Mouse (Mus musculus): ENCODE data around the gene Ppp4r1.

The Ppp4r1 gene

GRCm38 (mm10) chr17:65771951-65772934 lies 10.1 kb upstream of the Ppp4r1 start, which contains the start of gene Rab31:
Rab31 (minus strand) TSS chr17:65772752.
- peak; percentile 88 for DNase-seq (ENCODE audit: low spot score)

DNA sequence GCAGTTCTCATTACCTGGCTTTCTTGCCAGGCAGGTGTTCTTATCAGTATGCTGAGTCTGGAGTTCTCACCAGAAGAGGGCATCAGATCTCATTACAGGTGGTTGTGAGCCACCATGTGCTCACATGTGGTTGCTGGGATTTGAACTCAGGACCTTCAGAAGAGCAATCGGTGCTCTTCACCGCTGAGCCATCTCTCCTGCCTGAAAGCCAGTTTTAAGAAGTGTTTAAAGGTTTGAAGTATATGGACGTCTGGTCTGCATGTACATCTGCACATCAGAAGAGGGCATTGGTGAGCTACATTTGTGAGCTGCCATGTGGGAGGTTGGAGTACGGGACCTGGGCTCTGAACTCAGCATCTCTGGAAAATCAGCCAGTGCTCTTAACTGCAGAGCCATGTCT lies 8.8 kb upstream of the Ppp4r1 start:
- no peak for DNase-seq (ENCODE audit: low spot score)

DNA sequence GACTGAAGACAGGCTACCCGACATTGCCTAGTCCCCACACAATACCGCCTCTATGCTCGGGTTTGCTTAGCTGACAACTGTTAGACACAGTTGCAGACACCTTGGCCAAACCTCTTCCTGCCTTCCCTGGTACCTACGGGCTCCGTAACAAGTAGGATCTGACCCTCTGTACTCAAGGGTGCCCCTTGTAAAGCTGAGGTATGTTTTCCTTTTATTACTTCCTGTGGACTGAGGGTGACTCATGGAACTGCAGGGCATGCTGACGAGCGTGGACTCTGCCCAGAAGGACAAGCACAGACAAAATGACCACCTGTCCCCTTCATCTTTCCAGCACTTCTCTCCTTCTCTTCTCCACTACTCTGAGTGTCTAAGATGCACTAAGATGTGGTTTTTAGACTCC lies 7.9 kb upstream of the Ppp4r1 start:
- DNase-seq (ENCODE audit: low spot score), result no peak

DNA sequence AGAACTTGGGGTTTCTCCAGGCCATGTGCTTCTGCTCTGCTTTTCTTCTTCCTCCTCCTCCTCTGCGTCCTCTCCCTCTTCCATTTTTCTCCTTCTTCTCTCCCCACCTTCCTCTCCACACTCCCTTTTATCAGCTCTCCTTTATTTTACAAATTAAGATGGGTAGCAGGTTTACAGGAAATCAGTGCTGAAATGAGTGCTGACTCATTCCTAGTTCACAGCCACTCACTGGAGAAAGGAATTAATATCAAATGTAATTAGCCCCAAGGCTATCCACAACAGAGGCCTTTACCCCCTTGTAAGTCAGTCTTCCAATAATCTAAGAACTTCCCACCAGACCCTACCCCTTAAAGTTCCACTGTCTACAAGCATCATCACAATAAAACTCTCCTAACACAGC lies 6.1 kb upstream of the Ppp4r1 start:
- DNase-seq (ENCODE audit: low spot score), result no peak

- no peak for DNase-seq (ENCODE audit: low spot score)
These were observed 4.9 kb upstream of the Ppp4r1 start for GRCm38 (mm10) chr17:65777461-65777860.

GRCm38 (mm10) chr17:65780970-65781369 lies 1.4 kb upstream of the Ppp4r1 start:
- DNase-seq (ENCODE audit: low spot score), result no peak

DNA sequence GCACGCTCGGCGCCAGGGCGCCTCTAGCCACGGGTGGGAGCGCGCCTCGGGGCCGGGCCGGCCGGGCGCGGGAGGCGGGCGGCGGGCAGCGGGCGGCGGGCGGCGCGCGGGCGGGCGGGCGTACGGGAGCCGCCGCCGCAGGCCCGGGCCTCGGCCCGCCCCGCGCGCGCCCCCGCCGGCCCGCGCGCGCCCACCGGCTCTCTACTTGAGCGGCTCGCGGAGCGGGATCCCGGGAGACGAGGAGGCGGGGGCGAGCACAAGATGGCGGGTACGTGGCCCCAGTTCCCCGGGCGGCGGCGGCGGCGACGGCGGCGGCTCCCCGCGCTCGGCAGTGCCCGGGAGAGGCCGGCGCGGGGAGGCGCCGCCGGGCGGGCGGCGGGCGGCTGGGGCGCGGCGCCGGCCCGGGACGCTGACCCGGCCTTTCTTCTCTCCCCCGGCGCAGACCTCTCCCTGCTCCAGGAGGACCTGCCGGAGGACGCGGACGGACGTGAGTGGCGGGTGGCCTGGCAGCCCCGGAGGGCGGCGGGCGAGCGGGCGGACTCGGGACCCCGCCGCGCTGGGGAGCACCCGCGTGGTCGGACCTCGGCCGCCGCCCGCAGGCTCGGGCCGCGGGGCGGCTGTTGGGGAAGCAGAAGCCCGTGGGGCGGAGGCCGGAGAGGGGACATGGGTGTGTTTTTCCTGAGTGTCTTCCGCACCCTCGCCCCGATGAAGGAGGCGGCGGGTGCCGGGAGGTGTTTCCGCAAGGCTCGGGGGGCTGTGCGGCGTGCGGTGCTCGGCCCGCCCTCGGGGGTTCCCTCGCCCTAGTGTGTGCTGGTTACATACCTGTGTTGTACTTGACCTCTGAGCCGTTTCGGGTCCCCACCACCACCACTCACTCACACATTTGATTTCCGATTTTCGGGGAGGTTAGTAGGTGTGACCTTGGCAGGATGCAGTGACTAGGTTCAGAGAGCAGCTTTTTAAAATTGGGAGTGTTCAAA lies 1.1 kb downstream of the Ppp4r1 start:
- peak; percentile 85 for DNase-seq (ENCODE audit: low spot score)

DNA sequence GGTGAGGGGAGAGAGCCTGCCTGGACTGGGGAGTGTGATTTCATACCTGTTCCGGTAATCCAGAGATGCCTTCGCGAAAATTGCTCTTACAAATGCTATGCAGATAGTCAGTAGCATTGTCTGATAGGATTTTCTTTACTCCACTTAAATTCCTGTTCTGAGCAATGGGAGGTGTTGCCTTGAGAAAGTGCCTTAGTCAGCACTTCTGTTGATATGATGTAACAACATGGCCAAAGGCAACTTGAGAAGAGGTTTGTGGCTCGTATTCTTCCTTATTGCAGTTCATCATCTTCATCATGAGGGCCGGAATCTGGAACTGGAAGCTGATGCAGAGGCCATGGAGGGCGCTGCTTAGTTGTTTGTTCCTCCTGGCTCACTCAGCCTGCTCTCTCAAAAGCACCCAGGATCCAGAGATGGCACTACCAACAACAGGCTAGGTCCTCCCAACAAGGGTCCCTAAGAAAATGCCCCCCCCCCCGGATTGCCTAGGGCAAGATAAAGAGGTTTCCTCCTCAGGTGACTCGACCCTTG lies 2.3 kb downstream of the Ppp4r1 start:
- no peak for DNase-seq (ENCODE audit: low spot score)

- DNase-seq (ENCODE audit: low spot score), result no peak
These were observed 3.3 kb downstream of the Ppp4r1 start for GRCm38 (mm10) chr17:65785707-65786106.

DNA sequence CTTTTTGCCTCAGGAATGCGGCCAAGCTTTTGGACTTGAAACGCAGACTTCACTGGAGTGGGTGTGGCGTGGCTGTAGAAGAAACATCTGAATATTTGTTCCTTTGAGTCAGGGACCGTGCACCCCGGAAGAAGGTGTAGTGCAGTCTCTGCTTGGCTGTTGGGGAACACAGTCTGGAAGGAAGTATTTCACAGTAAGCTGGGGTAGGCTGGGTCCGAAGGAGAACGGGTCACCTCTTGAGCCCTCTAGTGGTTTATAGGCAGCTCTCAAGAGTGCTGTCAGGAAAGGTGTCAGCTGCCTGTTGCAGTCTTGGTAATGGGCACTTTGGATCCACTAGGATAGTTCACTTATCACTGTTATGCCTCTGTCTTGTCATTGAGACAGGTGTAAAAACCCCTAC lies 3.9 kb downstream of the Ppp4r1 start:
- no peak for DNase-seq (ENCODE audit: low spot score)

DNA sequence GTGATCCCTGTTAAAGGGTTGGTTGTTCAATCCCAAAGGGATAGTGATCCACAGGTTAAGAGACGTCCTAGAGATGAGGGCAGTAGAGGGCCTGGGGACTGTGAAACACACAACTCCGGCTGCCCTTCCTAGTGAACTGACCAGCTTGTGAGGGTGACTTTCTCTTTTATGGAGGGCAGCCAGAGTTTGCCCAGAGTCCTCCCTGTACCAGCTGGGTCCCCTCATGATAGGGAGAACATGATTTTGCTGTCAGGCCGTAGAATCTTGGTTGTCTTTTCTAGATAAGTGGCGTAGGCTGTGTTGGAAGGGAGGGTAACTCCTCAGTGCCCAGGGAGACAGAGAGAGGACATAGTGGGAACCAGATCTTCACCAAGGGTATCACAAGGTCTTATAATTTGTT lies 4.9 kb downstream of the Ppp4r1 start:
- no peak for DNase-seq (ENCODE audit: low spot score)

DNA sequence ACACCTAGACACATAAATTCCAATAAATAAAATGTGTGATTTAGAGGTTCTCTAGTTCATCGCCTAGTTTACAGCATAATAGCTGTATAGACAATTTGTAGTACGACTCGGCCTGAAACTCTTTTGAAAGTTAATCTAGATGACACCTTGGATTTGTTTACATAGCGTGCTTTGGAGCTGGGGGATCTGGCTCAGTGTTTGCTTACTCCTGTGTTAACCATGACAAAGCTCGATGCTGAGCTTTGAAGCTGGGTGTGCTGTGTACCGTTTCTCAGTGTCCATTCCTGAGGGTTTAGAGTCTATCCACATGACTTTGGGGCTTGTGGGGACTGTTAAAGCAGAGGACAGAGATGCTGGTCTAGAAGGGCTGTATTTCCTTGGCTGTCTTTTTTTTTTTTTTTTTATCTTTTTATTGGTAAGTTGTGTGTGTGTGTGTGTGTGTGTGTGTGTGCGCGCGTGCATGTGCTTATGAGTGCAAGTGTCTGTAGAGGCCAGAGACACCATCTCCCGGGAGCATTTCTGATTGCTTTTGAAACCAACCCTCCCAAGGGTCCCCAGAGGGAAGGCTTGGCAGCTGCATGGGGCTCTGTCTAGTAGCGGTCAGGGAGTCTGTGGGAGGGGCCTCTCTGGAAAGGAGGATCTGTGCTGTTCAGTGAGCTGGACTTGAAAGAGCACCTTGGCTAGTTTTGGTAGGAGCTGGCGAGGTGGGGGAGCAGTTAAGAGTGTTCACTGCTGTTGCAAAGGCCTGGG lies 6.3 kb downstream of the Ppp4r1 start:
- no peak for DNase-seq (ENCODE audit: low spot score)

GRCm38 (mm10) chr17:65789576-65789975 lies 7.2 kb downstream of the Ppp4r1 start:
- no peak for DNase-seq (ENCODE audit: low spot score)

DNA sequence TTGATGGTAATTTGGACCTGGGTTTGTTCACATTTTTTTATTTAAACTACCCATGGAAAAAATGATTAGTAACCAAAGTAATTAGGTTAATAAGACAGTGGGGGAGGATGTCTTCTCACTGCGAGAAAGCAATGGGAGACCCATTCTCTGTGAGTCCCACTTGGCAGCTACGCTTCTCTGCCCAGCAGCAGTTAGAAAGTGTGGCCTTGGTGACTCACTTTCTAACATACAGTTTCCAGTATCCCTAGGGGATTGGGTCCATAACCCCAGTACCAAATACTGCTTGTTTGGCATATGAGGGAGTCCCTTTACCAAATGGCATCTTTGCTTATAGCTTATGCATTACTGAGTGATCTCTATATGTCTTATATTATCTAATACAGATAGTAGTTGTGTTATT lies 8.8 kb downstream of the Ppp4r1 start:
- DNase-seq (ENCODE audit: low spot score), result no peak

GRCm38 (mm10) chr17:65793307-65793930 lies 11.0 kb downstream of the Ppp4r1 start:
- no peak for DNase-seq (ENCODE audit: low spot score)

DNA sequence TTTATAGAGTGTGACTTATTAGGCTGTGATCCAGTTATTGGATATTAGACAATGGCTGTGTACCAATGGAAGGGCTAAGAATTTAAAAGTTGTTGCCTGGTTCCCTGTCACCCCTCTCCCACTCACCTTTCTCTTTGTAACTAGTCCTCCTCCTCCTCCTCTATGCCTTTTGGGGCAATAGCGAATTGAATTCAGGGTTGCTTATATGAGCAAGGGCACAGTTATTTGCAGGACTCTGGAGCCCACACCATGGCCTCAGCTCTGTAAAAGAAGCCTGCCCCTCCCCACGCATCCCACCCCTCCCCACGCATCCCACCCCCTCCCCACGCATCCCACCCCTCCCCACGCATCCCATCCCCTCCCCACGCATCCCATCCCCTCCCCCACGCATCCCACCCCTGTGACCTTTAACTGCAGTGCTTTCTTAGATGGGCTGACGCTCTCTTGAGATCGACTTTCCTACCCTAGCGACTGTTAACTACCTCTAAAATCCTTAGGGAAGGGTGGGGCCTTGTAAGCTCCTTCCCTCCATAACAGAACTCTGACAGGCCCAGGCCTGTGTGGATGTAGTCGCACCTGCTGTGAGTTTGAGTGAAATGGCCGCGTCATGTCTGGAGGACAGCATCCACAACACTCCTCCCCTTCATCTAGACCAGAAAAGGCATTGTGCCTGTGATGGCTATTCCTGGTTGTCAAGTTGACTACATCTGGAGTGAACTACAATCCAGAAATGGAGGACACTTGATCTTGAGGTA lies 11.9 kb downstream of the Ppp4r1 start:
- DNase-seq (ENCODE audit: low spot score), result no peak

DNA sequence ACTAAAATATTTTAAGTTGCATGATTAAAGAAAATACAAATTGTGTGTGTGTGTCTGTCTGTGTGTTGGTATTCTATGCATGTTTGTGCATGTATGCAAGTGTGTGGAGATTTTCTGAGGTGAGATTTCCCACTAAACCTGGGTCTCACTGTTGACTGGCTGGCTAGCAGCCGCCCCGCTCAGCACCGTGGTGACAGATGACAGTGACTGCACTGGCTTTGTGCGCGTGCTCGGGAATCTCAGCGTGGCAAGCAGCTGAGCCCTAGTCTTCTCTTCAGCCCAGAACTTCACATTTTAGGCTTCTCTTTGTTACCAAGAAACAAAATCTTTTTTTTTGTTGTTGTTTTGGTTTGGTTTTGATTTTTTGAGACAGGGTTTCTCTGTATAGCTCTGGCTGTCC lies 13.7 kb downstream of the Ppp4r1 start:
- no peak for DNase-seq (ENCODE audit: low spot score)

- DNase-seq (ENCODE audit: low spot score), result no peak
These were observed 16.1 kb downstream of the Ppp4r1 start for GRCm38 (mm10) chr17:65798446-65798845.

GRCm38 (mm10) chr17:65799353-65799752 lies 17.0 kb downstream of the Ppp4r1 start:
- DNase-seq (ENCODE audit: low spot score), result no peak

GRCm38 (mm10) chr17:65800451-65800850 lies 18.1 kb downstream of the Ppp4r1 start:
- no peak for DNase-seq (ENCODE audit: low spot score)
